ENCODE assay signal across 12 mouse cellular contexts in the genomic region with DNA sequence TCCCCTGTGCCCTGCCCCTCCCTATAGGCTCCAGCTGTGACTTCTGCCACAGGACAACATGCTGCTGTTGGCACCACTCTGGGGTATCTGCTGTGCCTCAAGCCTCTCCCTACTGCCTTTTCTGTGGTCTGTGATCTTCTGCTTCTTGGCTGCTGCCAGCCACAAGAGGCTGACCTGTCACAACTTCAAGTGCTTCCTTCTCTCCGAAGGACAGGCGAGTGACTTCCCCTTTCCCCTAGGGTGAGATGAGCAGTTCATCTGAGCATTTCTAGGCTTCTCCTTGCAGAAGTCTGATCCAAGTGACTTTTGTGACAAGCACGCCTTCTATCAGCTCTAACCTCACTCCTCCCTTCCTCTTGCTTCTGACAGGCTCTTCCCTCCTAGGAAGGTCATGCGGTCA. TPM values are rescaled to one million over a fixed set of nuclear protein-coding genes. Genes with fewer than 3 reads are reported as not detected.
DNase-seq lines count a peak whose midpoint lies in the region; ATAC-seq and TF ChIP-seq lines count a peak whose summit lies in the region.
"Had no signal": no experiment of that assay in that cellular context is flagged by ENCODE, and none has a peak within 500 bp of the region (broad histone marks: within the 10 kb centered on the region; RNA-seq: fewer than 3 reads in every experiment).

No protein-coding gene starts in this region.

- H3K27ac ChIP-seq in gastrocnemius, adult 2 months, result peak overlapping the region; percentile 80
- H3K27ac ChIP-seq: layer of hippocampus, adult 2 months; neural tube, embryonic 15.5 days; stomach, embryonic 15.5 days had no signal

- DNase-seq in gastrocnemius, adult 2 months, result no peak
- no peak for DNase-seq in gastrocnemius, postnatal 36 days
- DNase-seq in MEL-GATA-1-ER (ENCODE audit: extremely low read depth, low read depth) (peak; percentile 99), liver (peak; percentile 22)
- no peak for DNase-seq in urinary bladder, adult 2 months (ENCODE audit: low spot score)
- DNase-seq in layer of hippocampus, adult 9-11 months, result no peak
- DNase-seq in urinary bladder, postnatal 36 days (ENCODE audit: low spot score in 2 of 2), result no peak
- DNase-seq: lung, embryonic 14.5 days had no signal

- intact Hi-C loops in gastrocnemius, adult 2 months (cut with DNase I), result loop anchor here (2.0 kb wide), 1 partner anchor 33 kb away; a partner anchor contains a TSS
- intact Hi-C loops in gastrocnemius, postnatal 36 days (cut with DNase I), result loop anchor here (5.0 kb wide), 1 partner anchor 34 kb away; a partner anchor contains a TSS

- ATAC-seq in megakaryocyte-erythroid progenitor cell, adult 5-6 weeks (replicated peaks; ENCODE audit: low FRiP score, low TSS enrichment, poor library complexity, severe bottlenecking), result peak; percentile 84

- no peak for TF ChIP-seq CTCF in gastrocnemius, adult 2 months (IDR thresholded peaks at IDR 0.05)

- no peak overlapping the region for H3K4me3 ChIP-seq in gastrocnemius, adult 2 months
- H3K4me3 ChIP-seq: layer of hippocampus, adult 2 months; neural tube, embryonic 15.5 days; stomach, embryonic 15.5 days had no signal

RNA-seq across cellular contexts. Expression of a gene that starts 34.1 kb away (rescaled TPM):
- 10 to 100 TPM; 54.4 to 55.9 TPM for total RNA-seq in gastrocnemius, adult 2 months (2021)
- 10 to 100 TPM; 48.3 to 52.2 TPM for total RNA-seq in gastrocnemius, postnatal 36 days (2021)
- 9.5 and 13.3 TPM in 2 replicates for total RNA-seq in megakaryocyte-erythroid progenitor cell, adult 5-6 weeks (2014; fragmentation: Nextera tagmentation)
- 18.2 and 27.8 TPM in 2 replicates for total RNA-seq in megakaryocyte-erythroid progenitor cell, adult 5-6 weeks (2017)
- 43.8 and 46.6 TPM in 2 replicates for polyA plus RNA-seq in urinary bladder, adult 2 months (2012; rRNA removed)

Comparison
In these comparisons a context has a peak if more than half of its experiments do, and no peak if none do; other contexts are left out.
1. DNase-seq: peak in MEL-GATA-1-ER (single experiment) and liver (single experiment); none in gastrocnemius, adult 2 months (single experiment), gastrocnemius, postnatal 36 days (0 of 2), urinary bladder, adult 2 months (single experiment), layer of hippocampus, adult 9-11 months (single experiment) and urinary bladder, postnatal 36 days (0 of 2).